Mouse (Mus musculus): ENCODE results near the gene Hspa4. TPM values are rescaled to one million over a fixed set of nuclear protein-coding genes. Genes with fewer than 3 reads are reported as not detected.

The Hspa4 gene
- polyA plus RNA-seq, 1 experiment from 2014 or later: 41.4 TPM

DNA sequence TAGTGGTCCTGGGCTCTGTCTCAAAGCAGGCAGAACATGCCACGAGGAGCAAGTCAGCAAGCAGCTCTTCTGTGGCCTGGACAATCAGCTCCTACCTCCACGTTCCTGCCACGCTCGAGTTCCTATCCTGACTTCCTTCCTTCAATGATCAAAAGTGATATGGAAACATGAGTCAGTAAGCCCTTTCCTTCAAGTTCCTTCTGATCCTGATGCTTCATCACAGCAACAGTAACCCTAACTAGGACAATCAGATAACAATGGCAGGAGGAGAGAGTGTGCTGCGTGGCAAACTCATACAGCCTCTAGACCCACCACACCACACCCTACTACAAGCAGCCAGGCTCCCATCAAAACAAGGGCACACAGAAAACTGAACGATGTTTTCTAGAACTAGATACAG lies 14.4 kb downstream of the Hspa4 start:
- DNase-seq (no peak), ATAC-seq (no peak)
- 67% methylated on average over 6 of the region's 6 CpGs for WGBS (ENCODE audit: insufficient replicate concordance)
- no peaks in the 10 kb centered on the region for H3K4me1 ChIP-seq (ENCODE audit: insufficient read depth)
- H3K4me3 ChIP-seq (ENCODE audit: low read depth, low read length): no peak overlapping the region
- no peak for TF ChIP-seq CTCF (IDR thresholded peaks at IDR 0.05; ENCODE audit: low read depth)
- TF ChIP-seq EP300 (IDR thresholded peaks at IDR 0.05; ENCODE audit: low read depth): no peak
- H3K27ac ChIP-seq (ENCODE audit: low read depth): no peak overlapping the region
- peaks cover 88% of the 10 kb centered on the region for H3K36me3 ChIP-seq (replicated peaks; ENCODE audit: insufficient read depth, low read length)
- no peaks in the 10 kb centered on the region for H3K27me3 ChIP-seq (ENCODE audit: insufficient read depth, low read length)
- H3K9me3 ChIP-seq (ENCODE audit: low read length): no peaks in the 10 kb centered on the region
- no peak overlapping the region for H3K4me2 ChIP-seq (ENCODE audit: low read depth, low read length)
- H3K9ac ChIP-seq (replicated peaks): no peak overlapping the region

DNA sequence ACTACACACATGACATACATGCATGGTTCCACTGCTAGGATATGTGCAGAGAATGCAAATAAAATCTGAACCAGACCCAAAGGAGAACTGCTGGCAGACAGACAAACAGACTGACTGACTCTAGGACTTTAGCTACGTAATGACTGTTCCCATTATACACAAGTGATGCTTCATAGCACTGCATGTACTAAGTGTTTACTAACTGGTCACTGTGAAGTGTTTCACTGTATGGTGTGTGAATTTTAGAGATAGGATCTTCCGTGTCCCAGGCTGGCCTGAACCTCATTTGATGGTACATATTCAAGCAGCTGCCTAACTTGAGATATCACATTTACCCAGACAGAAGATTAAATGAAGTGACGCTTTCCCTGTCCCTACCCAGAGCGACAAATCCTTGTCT lies 21.8 kb downstream of the Hspa4 start:
- H3K36me3 ChIP-seq (replicated peaks; ENCODE audit: insufficient read depth, low read length): peaks cover 68% of the 10 kb centered on the region
- ATAC-seq: no peak
- DNase-seq: no peak
- no peaks in the 10 kb centered on the region for H3K9me3 ChIP-seq (ENCODE audit: low read length)
- no peak overlapping the region for H3K4me2 ChIP-seq (ENCODE audit: low read depth, low read length)
- H3K4me1 ChIP-seq (ENCODE audit: insufficient read depth): no peaks in the 10 kb centered on the region
- 82% methylated on average over 4 of the region's 4 CpGs for WGBS (ENCODE audit: insufficient replicate concordance)
- H3K27ac ChIP-seq (ENCODE audit: low read depth): no peak overlapping the region
- H3K4me3 ChIP-seq (ENCODE audit: low read depth, low read length): no peak overlapping the region
- H3K27me3 ChIP-seq (ENCODE audit: insufficient read depth, low read length): no peaks in the 10 kb centered on the region
- no peak for TF ChIP-seq CTCF (IDR thresholded peaks at IDR 0.05; ENCODE audit: low read depth)
- no peak for TF ChIP-seq EP300 (IDR thresholded peaks at IDR 0.05; ENCODE audit: low read depth)
- H3K9ac ChIP-seq (replicated peaks): no peak overlapping the region

DNA sequence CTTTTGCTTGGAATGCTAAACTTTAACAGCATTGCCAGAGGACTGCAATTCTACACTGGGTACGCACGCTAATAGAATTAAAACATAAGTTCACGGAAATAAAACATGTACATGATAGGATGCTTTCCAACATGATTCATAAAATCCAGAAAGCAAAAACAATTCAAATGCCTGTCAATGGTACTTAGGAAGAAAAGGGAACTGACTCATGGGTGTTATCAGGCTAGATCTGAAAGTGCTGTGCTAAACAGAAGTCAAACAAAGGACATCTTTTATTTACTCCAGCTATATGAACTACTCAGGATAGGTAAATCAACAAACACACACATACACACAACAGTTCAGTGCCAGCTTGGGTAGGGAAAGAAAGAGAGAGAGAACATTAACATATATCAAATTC lies 24.9 kb downstream of the Hspa4 start:
- Histone ChIP-seq H3K4me2 (ENCODE audit: low read depth, low read length) (no peak overlapping the region), H3K4me1 (ENCODE audit: insufficient read depth) (no peaks in the 10 kb centered on the region), H3K9ac (replicated peaks) (no peak overlapping the region), H3K27ac (ENCODE audit: low read depth) (no peak overlapping the region), H3K36me3 (replicated peaks; ENCODE audit: insufficient read depth, low read length) (peaks cover 69% of the 10 kb centered on the region), H3K4me3 (ENCODE audit: low read depth, low read length) (no peak overlapping the region), H3K27me3 (ENCODE audit: insufficient read depth, low read length) (no peaks in the 10 kb centered on the region), H3K9me3 (ENCODE audit: low read length) (no peaks in the 10 kb centered on the region)
- ATAC-seq: no peak
- WGBS (ENCODE audit: insufficient replicate concordance): 88% methylated on average over 3 of the region's 3 CpGs
- DNase-seq: no peak
- no peak for TF ChIP-seq EP300 (IDR thresholded peaks at IDR 0.05; ENCODE audit: low read depth)
- TF ChIP-seq CTCF (IDR thresholded peaks at IDR 0.05; ENCODE audit: low read depth): no peak

DNA sequence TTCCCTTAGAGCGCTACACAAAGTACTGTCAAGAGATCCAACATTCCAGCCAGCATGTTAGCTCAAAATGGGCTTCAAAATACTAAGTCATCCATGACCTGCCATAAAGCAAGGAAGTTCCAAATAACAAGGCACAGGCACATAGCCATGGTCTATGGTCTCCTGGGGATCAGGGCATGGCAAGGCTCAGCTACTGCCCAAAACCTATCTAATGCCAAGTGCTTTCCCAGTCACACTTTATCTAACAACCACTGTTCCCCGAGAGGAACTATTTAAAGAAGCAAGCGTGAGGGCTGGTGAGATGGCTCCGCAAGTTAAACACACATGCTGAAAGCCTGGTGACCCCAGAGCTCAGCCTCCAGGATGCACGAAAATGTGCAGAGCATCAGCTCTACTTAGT lies 26.9 kb downstream of the Hspa4 start:
- Histone ChIP-seq H3K4me1 (ENCODE audit: insufficient read depth) (no peaks in the 10 kb centered on the region), H3K27ac (ENCODE audit: low read depth) (no peak overlapping the region), H3K36me3 (replicated peaks; ENCODE audit: insufficient read depth, low read length) (peaks cover 73% of the 10 kb centered on the region), H3K9me3 (ENCODE audit: low read length) (no peaks in the 10 kb centered on the region), H3K4me2 (ENCODE audit: low read depth, low read length) (no peak overlapping the region), H3K27me3 (ENCODE audit: insufficient read depth, low read length) (no peaks in the 10 kb centered on the region), H3K9ac (replicated peaks) (no peak overlapping the region), H3K4me3 (ENCODE audit: low read depth, low read length) (no peak overlapping the region)
- ATAC-seq (no peak), DNase-seq (no peak)
- TF ChIP-seq CTCF (IDR thresholded peaks at IDR 0.05; ENCODE audit: low read depth) (no peak), EP300 (IDR thresholded peaks at IDR 0.05; ENCODE audit: low read depth) (no peak)
- 73% methylated on average over 5 of the region's 5 CpGs for WGBS (ENCODE audit: insufficient replicate concordance)

DNA sequence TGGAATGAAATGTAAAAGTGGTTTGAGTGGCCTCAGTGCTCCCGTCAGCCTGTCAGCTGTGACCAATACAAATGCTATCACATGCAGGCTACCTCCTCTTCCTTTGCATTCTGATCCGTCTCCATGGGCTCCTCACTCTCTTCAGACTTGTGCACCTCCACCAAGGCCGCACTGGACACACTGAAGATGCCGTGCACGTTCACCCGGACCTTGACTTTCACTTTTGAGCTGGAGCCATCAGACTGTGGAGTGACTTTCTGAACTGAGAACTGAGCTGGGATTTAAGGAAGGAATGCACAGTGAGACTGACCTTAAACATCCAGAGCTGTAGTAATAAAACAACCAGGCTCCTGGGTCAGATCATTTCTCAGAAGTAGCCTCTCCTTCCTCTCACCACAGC lies 30.7 kb downstream of the Hspa4 start:
- Histone ChIP-seq H3K9me3 (ENCODE audit: low read length) (no peaks in the 10 kb centered on the region), H3K27me3 (ENCODE audit: insufficient read depth, low read length) (no peaks in the 10 kb centered on the region), H3K36me3 (replicated peaks; ENCODE audit: insufficient read depth, low read length) (peaks cover 86% of the 10 kb centered on the region), H3K4me1 (ENCODE audit: insufficient read depth) (no peaks in the 10 kb centered on the region), H3K4me3 (ENCODE audit: low read depth, low read length) (no peak overlapping the region), H3K9ac (replicated peaks) (no peak overlapping the region), H3K27ac (ENCODE audit: low read depth) (no peak overlapping the region), H3K4me2 (ENCODE audit: low read depth, low read length) (no peak overlapping the region)
- 83% methylated on average over 6 of the region's 6 CpGs for WGBS (ENCODE audit: insufficient replicate concordance)
- DNase-seq (no peak), ATAC-seq (no peak)
- no peak for TF ChIP-seq EP300 (IDR thresholded peaks at IDR 0.05; ENCODE audit: low read depth)
- no peak for TF ChIP-seq CTCF (IDR thresholded peaks at IDR 0.05; ENCODE audit: low read depth)

DNA sequence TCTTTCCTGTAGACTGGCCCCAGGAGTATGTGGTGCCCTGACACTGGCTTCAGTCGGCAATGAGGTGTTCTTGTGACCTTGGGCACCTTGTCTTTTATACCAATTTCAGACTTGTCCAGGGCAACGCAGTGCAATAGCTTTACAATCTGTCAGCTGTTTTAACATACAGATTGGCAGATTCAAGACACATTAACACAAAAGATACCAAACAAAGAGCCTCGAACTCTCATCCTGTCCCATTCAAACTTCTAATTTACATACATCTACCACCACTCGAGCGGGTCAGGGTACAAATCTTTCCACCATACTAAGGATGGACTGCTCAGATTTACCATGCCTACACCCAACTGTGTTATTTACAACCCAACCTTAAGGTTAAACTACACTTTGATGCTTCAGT lies 39.7 kb downstream of the Hspa4 start:
- no peaks in the 10 kb centered on the region for H3K9me3 ChIP-seq (ENCODE audit: low read length)
- no peak overlapping the region for H3K4me2 ChIP-seq (ENCODE audit: low read depth, low read length)
- no peaks in the 10 kb centered on the region for H3K4me1 ChIP-seq (ENCODE audit: insufficient read depth)
- no peak overlapping the region for H3K9ac ChIP-seq (replicated peaks)
- DNase-seq: no peak
- TF ChIP-seq EP300 (IDR thresholded peaks at IDR 0.05; ENCODE audit: low read depth) (no peak), CTCF (IDR thresholded peaks at IDR 0.05; ENCODE audit: low read depth) (no peak)
- 82% methylated on average over 5 of the region's 5 CpGs for WGBS (ENCODE audit: insufficient replicate concordance)
- no peak overlapping the region for H3K27ac ChIP-seq (ENCODE audit: low read depth)
- no peaks in the 10 kb centered on the region for H3K27me3 ChIP-seq (ENCODE audit: insufficient read depth, low read length)
- H3K36me3 ChIP-seq (replicated peaks; ENCODE audit: insufficient read depth, low read length): peaks cover 50% of the 10 kb centered on the region
- no peak overlapping the region for H3K4me3 ChIP-seq (ENCODE audit: low read depth, low read length)
- no peak for ATAC-seq

DNA sequence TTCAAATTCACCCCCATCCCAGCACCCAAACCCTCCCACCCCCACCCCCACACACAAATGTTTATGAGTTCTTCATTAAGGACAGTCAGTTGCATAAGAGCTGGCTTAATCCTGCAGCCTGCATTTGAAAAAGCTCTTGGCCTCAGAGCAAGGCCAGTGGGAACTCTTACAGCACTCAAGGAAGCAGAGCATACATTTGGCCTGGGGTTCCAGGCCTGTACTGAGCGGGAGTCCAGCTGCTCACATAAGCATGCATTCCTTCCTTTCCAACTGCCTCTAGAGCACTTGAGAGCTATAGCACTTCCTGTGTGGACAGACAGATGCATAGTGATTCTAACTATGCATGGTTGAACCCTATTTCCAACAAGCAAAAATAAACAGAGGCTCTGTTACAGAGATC lies 40.2 kb downstream of the Hspa4 start:
- TF ChIP-seq CTCF (IDR thresholded peaks at IDR 0.05; ENCODE audit: low read depth) (no peak), EP300 (IDR thresholded peaks at IDR 0.05; ENCODE audit: low read depth) (no peak)
- no peaks in the 10 kb centered on the region for H3K27me3 ChIP-seq (ENCODE audit: insufficient read depth, low read length)
- no peak overlapping the region for H3K4me3 ChIP-seq (ENCODE audit: low read depth, low read length)
- ATAC-seq (no peak), DNase-seq (no peak)
- 81% methylated on average over 1 of the region's 1 CpGs for WGBS (ENCODE audit: insufficient replicate concordance)
- no peak overlapping the region for H3K4me2 ChIP-seq (ENCODE audit: low read depth, low read length)
- H3K9me3 ChIP-seq (ENCODE audit: low read length): no peaks in the 10 kb centered on the region
- H3K27ac ChIP-seq (ENCODE audit: low read depth): no peak overlapping the region
- H3K36me3 ChIP-seq (replicated peaks; ENCODE audit: insufficient read depth, low read length): peaks cover 45% of the 10 kb centered on the region
- no peak overlapping the region for H3K9ac ChIP-seq (replicated peaks)
- no peaks in the 10 kb centered on the region for H3K4me1 ChIP-seq (ENCODE audit: insufficient read depth)

All from liver, postnatal 0 days (tissue).